Comparison of ENCODE assay signal across 9 mouse cellular contexts in the genomic region with DNA sequence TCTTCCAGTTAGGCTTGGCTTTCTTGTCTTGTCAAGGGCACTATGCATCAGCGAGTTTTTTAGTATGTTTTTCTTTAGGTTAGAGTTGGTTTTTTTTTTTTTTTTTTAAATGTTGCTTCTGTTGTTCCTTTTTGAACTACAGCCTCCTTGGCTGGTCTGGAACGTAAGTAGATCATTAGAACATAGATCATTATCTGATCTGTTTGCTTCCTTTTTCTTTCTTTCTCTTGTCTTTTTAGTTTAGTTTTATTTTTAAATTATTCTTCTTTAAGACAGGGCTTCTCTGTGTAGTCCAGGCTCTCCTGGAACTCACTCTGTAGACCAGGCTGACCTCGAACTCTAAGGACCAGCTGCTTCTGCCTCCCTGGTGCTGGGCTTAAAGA. TPM values are rescaled to one million over a fixed set of nuclear protein-coding genes. Genes with fewer than 3 reads are reported as not detected.
DNase-seq lines count a peak whose midpoint lies in the region; ATAC-seq and TF ChIP-seq lines count a peak whose summit lies in the region.
"Had no signal": no experiment of that assay in that cellular context is flagged by ENCODE, and none has a peak within 500 bp of the region (broad histone marks: within the 10 kb centered on the region; RNA-seq: fewer than 3 reads in every experiment).

No protein-coding gene starts in this region.

- peak overlapping the region; percentile 6 for H3ac ChIP-seq in C2C12 (ENCODE audit: control insufficient read depth, insufficient read length, low read depth)

- TF ChIP-seq CTCF in C2C12 (IDR thresholded peaks at IDR 0.05; ENCODE audit: control insufficient read depth, insufficient read depth, insufficient read length) = no peak

- H3K4me3 ChIP-seq in erythroblast, embryonic 14.5 days (replicated peaks) = peak overlapping the region; percentile 85
- peak overlapping the region; percentile 66 for H3K4me3 ChIP-seq in C2C12 (ENCODE audit: insufficient read depth, poor library complexity, severe bottlenecking)
- peak overlapping the region; percentile 84; the same call in 1 of the 2 replicates for H3K4me3 ChIP-seq in forebrain, embryonic 14.5 days (ENCODE audit: low read depth, low read length)
- H3K4me3 ChIP-seq in liver, embryonic 13.5 days (replicated peaks) = peak overlapping the region; percentile 91

- peaks cover 23% of the 10 kb centered on the region for H3K79me3 ChIP-seq in C2C12 (ENCODE audit: low read depth)

- no peaks in the 10 kb centered on the region for H3K9me3 ChIP-seq in erythroblast, embryonic 14.5 days (ENCODE audit: control insufficient read depth, low read length)
- no peaks in the 10 kb centered on the region for H3K9me3 ChIP-seq in forebrain, embryonic 14.5 days (replicated peaks; ENCODE audit: control insufficient read depth, low read length)
- no peaks in the 10 kb centered on the region for H3K9me3 ChIP-seq in liver, embryonic 13.5 days (replicated peaks)

- peaks cover 38% of the 10 kb centered on the region for H3K79me2 ChIP-seq in C2C12 (ENCODE audit: control insufficient read depth, insufficient read depth)

- 47% methylated on average over 3 of the region's 3 CpGs for WGBS in forebrain, embryonic 14.5 days
- 19% methylated on average over 3 of the region's 3 CpGs for WGBS in liver, embryonic 13.5 days (ENCODE audit: insufficient replicate concordance)

- no peaks in the 10 kb centered on the region for H3K27me3 ChIP-seq in erythroblast, embryonic 14.5 days (ENCODE audit: control insufficient read depth)
- H3K27me3 ChIP-seq in C2C12 (ENCODE audit: control insufficient read depth, insufficient read depth, insufficient read length) = no peaks in the 10 kb centered on the region
- H3K27me3 ChIP-seq in forebrain, embryonic 14.5 days (replicated peaks; ENCODE audit: control insufficient read depth, insufficient read depth, low read length) = no peaks in the 10 kb centered on the region
- no peaks in the 10 kb centered on the region for H3K27me3 ChIP-seq in liver, embryonic 13.5 days

- peak overlapping the region; percentile 69 for H3K4me2 ChIP-seq in forebrain, embryonic 14.5 days (ENCODE audit: low read length)
- H3K4me2 ChIP-seq in liver, embryonic 13.5 days = peak overlapping the region; percentile 96

- no peak overlapping the region for H3K27ac ChIP-seq in forebrain, embryonic 14.5 days (ENCODE audit: low read depth, low read length)
- H3K27ac ChIP-seq in liver, embryonic 13.5 days = peak overlapping the region; percentile 85

- DNase-seq in forebrain, embryonic 14.5 days (ENCODE audit: low spot score) = no peak
- no peak for DNase-seq in liver, embryonic 13.5 days
- no peak for DNase-seq in layer of hippocampus, adult 8-10 months (ENCODE audit: low spot score in 2 of 2)
- no peak for DNase-seq in urinary bladder, adult 2 months (ENCODE audit: low spot score)
- DNase-seq in cerebellum, adult 9-11 months = no peak
- DNase-seq: heart, adult 2 months had no signal

- no peak for ATAC-seq in erythroblast, adult 5-6 weeks (replicated peaks; ENCODE audit: low FRiP score, poor library complexity, severe bottlenecking)
- ATAC-seq in forebrain, embryonic 14.5 days = no peak
- ATAC-seq in liver, embryonic 13.5 days (ENCODE audit: low read depth) = no peak

- H3K4me1 ChIP-seq in erythroblast, embryonic 14.5 days (ENCODE audit: control insufficient read depth) = peaks cover 83% of the 10 kb centered on the region
- H3K4me1 ChIP-seq in forebrain, embryonic 14.5 days (ENCODE audit: control insufficient read depth, insufficient read depth, low read length) = peaks cover 8% of the 10 kb centered on the region; the same call in 1 of the 2 replicates
- H3K4me1 ChIP-seq in liver, embryonic 13.5 days (replicated peaks) = peaks cover 73% of the 10 kb centered on the region

- peak overlapping the region; percentile 88; the same call in 1 of the 2 replicates for H3K9ac ChIP-seq in forebrain, embryonic 14.5 days (ENCODE audit: low read length)
- H3K9ac ChIP-seq in liver, embryonic 13.5 days = peak overlapping the region; percentile 93

- peaks cover 8% of the 10 kb centered on the region for H3K36me3 ChIP-seq in erythroblast, embryonic 14.5 days (ENCODE audit: control insufficient read depth)
- no peaks in the 10 kb centered on the region for H3K36me3 ChIP-seq in C2C12 (ENCODE audit: control insufficient read depth, insufficient read depth)
- peaks cover 2% of the 10 kb centered on the region; the same call in 1 of the 2 replicates for H3K36me3 ChIP-seq in forebrain, embryonic 14.5 days (ENCODE audit: control insufficient read depth, insufficient read depth, low read length)
- peaks cover 2% of the 10 kb centered on the region for H3K36me3 ChIP-seq in liver, embryonic 13.5 days

TF ChIP-seq in C2C12, 6 proteins besides CTCF, POLR2A, EP300 and RAD21:
- TF ChIP-seq MYOG (IDR thresholded peaks at IDR 0.05; ENCODE audit: control insufficient read depth, extremely low read depth, insufficient read length) (no peak), CEBPB (IDR thresholded peaks at IDR 0.05; ENCODE audit: low read depth) (no peak), MAX (IDR thresholded peaks at IDR 0.05) (no peak), USF1 (IDR thresholded peaks at IDR 0.05; ENCODE audit: low read depth) (no peak), MYOD1 (IDR thresholded peaks at IDR 0.05; ENCODE audit: control insufficient read depth, insufficient read length, low read depth) (no peak)

RNA-seq across cellular contexts. Expression of gene Adpgk, which starts 1.1 kb away (rescaled TPM):
- polyA plus RNA-seq in erythroblast, embryonic 14.5 days (2012) = 0.17 and 0.26 TPM in 2 replicates
- total RNA-seq in erythroblast, adult 5-6 weeks (2015; ENCODE audit: low replicate concordance) = 79.5 and 126 TPM in 2 replicates
- 71.7 and 75.5 TPM in 2 replicates for total RNA-seq in erythroblast, adult 5-6 weeks (2017; ENCODE audit: low replicate concordance)
- 28.7 TPM for polyA plus RNA-seq in C2C12 (2012; fragmentation: generic; extraction: Trizol)
- polyA plus RNA-seq in forebrain, embryonic 14.5 days (2014; fragmentation: Nextera tagmentation; extraction: Ambion mirVana) = 21.9 and 23.6 TPM in 2 replicates
- 16.6 and 19.6 TPM in 2 replicates for polyA plus RNA-seq in liver, embryonic 13.5 days (2015; fragmentation: Nextera tagmentation; extraction: Ambion mirVana)
- total RNA-seq in layer of hippocampus, adult 8-10 months (2022) = 10 to 100 TPM; 15.3 to 19.8 (median 17.9) TPM
- 26.4 and 29.9 TPM in 2 replicates for polyA plus RNA-seq in urinary bladder, adult 2 months (2012; rRNA removed)

Comparison
In these comparisons a context has a peak if more than half of its experiments do, and no peak if none do; other contexts are left out.
1. RNA of gene Adpgk, which starts 1.1 kb away (polyA plus RNA-seq): 26.4 to 29.9 TPM in urinary bladder, adult 2 months, 28.7 TPM in C2C12 (single experiment), 21.9 to 23.6 TPM in forebrain, embryonic 14.5 days and 16.6 to 19.6 TPM in liver, embryonic 13.5 days; 0.17 to 0.26 TPM in erythroblast, embryonic 14.5 days; every median in the first group is over 10 times any median in the second.
2. Peak in every context shown above with its lines, with median percentiles within 50 percentile points of each other: H3K4me3 ChIP-seq.